Comparison of ENCODE assay signal across 9 mouse cellular contexts in the genomic region with DNA sequence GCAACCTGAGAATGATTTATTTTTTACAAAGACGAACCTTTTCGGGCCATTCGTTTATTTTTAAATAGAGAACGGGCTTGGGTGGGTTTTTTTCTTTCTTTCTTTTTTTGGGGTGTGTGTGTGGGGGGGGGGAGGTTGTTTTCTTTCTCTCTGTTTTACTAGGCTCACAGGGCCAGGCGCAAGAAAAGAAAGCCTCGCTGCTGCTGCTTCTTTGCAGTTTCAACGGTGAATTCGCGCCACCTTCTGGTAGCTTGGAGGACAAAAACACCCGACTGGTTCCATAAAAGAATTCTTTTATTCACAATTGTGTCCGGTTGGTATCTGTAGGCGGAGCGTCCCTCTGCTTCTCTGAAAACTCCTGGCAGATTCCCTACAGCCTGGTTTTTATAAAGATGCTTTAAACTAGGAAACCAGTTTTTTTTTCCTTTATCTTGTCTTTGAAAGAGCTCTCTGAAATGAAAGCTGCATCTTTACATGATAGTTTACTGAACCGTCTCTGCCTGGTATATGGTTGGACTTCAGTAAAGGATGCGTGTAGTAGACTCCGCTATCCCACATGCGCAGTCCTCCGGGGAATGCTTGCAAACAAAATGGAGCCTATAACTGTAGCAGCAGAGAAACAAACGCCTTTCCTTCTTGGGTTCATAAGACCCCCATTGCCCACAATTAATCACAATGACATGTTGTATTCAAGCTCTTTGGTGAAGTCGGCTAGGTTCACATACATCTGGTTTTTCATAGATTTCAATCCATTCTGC.
DNase-seq lines count a peak whose midpoint lies in the region; ATAC-seq and TF ChIP-seq lines count a peak whose summit lies in the region.
"Had no signal": no experiment of that assay in that cellular context is flagged by ENCODE, and none has a peak within 500 bp of the region (broad histone marks: within the 10 kb centered on the region; RNA-seq: fewer than 3 reads in every experiment).

No protein-coding gene starts in this region.

- WGBS in hindbrain, postnatal 0 days, result 13% methylated on average over 20 of the region's 20 CpGs

- no peak overlapping the region for H3K27ac ChIP-seq in hindbrain, postnatal 0 days
- H3K27ac ChIP-seq: liver, embryonic 15.5 days had no signal

- H3K4me1 ChIP-seq in hindbrain, postnatal 0 days (ENCODE audit: insufficient read depth, low read length), result no peaks in the 10 kb centered on the region
- H3K4me1 ChIP-seq: liver, embryonic 15.5 days had no signal

- peak; percentile 80 for DNase-seq in ZHBTc4 (ENCODE audit: low read depth, low spot score)
- DNase-seq in cerebellum, adult 9-10 months, result peak; percentile 74
- peak; percentile 62 to 94 for DNase-seq in frontal cortex, adult 2 months (ENCODE audit: extremely low spot score in 1 of 2, low spot score in 1 of 2)
- DNase-seq in hindbrain, postnatal 0 days (ENCODE audit: low spot score), result peak; percentile 96
- peak; percentile 64 for DNase-seq in left cerebral cortex, adult 11 months (ENCODE audit: low spot score)
- DNase-seq in mesoderm, embryonic 11.5 days (ENCODE audit: low read depth, low spot score), result peak; percentile 91
- peak; percentile 71 to 73 for DNase-seq in right cerebral cortex, postnatal 36 days (ENCODE audit: low spot score in 2 of 2)

- H3K4me2 ChIP-seq in hindbrain, postnatal 0 days (ENCODE audit: low read depth, low read length), result peak overlapping the region; percentile 35
- H3K4me2 ChIP-seq: liver, embryonic 15.5 days had no signal

- no peaks in the 10 kb centered on the region for H3K9me3 ChIP-seq in hindbrain, postnatal 0 days (ENCODE audit: low read length)
- H3K9me3 ChIP-seq: liver, embryonic 15.5 days had no signal

- peak; percentile 52; the same call in 1 of the 2 replicates for ATAC-seq in hindbrain, postnatal 0 days
- ATAC-seq in megakaryocyte-erythroid progenitor cell, adult 5-6 weeks (replicated peaks; ENCODE audit: low FRiP score, low TSS enrichment, poor library complexity, severe bottlenecking), result no peak

- H3K4me3 ChIP-seq in hindbrain, postnatal 0 days (ENCODE audit: low read length), result no peak overlapping the region
- H3K4me3 ChIP-seq: liver, embryonic 15.5 days had no signal

- H3K9ac ChIP-seq in hindbrain, postnatal 0 days (replicated peaks; ENCODE audit: low read length), result no peak overlapping the region
- H3K9ac ChIP-seq: liver, embryonic 15.5 days had no signal

- peak; percentile 81 for TF ChIP-seq CTCF in hindbrain, postnatal 0 days (IDR thresholded peaks at IDR 0.05; ENCODE audit: low read depth)

- H3K36me3 ChIP-seq in hindbrain, postnatal 0 days (ENCODE audit: insufficient read depth, low read length), result no peaks in the 10 kb centered on the region
- H3K36me3 ChIP-seq: liver, embryonic 15.5 days had no signal

- H3K27me3 ChIP-seq in hindbrain, postnatal 0 days (ENCODE audit: insufficient read depth, low read length), result peaks cover 17% of the 10 kb centered on the region; the same call in 1 of the 2 replicates
